In the genomic region with DNA sequence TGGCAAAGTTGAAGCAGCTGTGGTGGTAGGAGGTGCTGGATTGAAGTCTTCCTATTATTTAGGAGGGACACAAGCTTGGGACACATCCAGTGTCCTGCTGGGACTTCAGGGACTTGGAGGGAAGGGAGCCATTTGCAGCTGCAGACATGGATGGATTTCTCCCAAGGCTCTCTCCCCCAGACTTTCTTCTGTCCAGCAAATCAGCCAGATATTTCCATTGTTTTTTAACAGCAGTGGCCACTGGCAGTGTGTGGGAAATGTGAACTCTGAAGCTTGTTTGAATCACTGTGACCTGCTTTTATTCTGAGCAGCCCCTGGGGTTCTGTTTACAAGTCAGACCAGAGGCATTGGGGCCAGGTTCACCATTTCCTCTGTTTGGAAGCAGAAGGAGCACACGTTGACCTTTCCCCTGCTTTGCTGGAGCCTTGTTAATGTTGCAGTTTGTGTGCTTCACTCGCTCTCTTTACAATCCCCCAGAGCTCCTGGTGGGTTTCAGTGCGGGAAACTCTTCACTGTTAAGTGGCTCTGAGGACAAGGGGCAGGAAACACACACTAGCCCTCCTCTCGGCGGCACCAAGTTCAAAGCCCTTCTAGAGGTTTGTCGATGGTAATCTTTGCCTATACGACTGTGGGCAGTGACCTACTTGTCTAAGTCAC, we compare ENCODE assay signal across 12 mouse cellular contexts.
A peak's percentile ranks its signal among the peaks of the same experiment; 100 is the strongest.
DNase-seq lines count a peak whose midpoint lies in the region; ATAC-seq lines count a peak whose summit lies in the region.
"Had no signal": no experiment of that assay in that cellular context is flagged by ENCODE, and none has a peak within 500 bp of the region (broad histone marks: within the 10 kb centered on the region; RNA-seq: fewer than 3 reads in every experiment).

No protein-coding gene starts in this region.

- H3K4me1 ChIP-seq in kidney, embryonic 15.5 days: peaks cover 19% of the 10 kb centered on the region
- peaks cover 20% of the 10 kb centered on the region; the same call in 1 of the 2 replicates for H3K4me1 ChIP-seq in brown adipose tissue, adult 24 weeks (ENCODE audit: control insufficient read depth, insufficient read depth, insufficient read length, low read length)
- peaks cover 8% of the 10 kb centered on the region for H3K4me1 ChIP-seq in midbrain, embryonic 10.5 days
- H3K4me1 ChIP-seq: embryonic facial prominence, embryonic 12.5 days had no signal

- no peak for DNase-seq in kidney, postnatal 25 days
- DNase-seq in gastrocnemius, adult 8-10 months (ENCODE audit: low spot score in 2 of 2): peak; percentile 50 to 58
- peak; percentile 11 for DNase-seq in kidney, postnatal 14 days
- no peak for DNase-seq in cerebellum, adult 8-10 months
- DNase-seq in layer of hippocampus, postnatal 10 days (ENCODE audit: low spot score in 2 of 2): no peak
- no peak for DNase-seq in midbrain, embryonic 10.5 days (ENCODE audit: low spot score)
- DNase-seq: lung, postnatal 36 days; thymus, adult 2 months had no signal

- H3K27ac ChIP-seq in kidney, embryonic 15.5 days: peak overlapping the region; percentile 33; the same call in 1 of the 2 replicates
- H3K27ac ChIP-seq in brown adipose tissue, adult 24 weeks (replicated peaks; ENCODE audit: low read depth, low read length): peak overlapping the region; percentile 75
- no peak overlapping the region for H3K27ac ChIP-seq in midbrain, embryonic 10.5 days (replicated peaks)
- H3K27ac ChIP-seq: embryonic facial prominence, embryonic 12.5 days; hindbrain, embryonic 15.5 days had no signal

- no peaks in the 10 kb centered on the region for H3K9me3 ChIP-seq in kidney, embryonic 15.5 days (replicated peaks)
- no peaks in the 10 kb centered on the region for H3K9me3 ChIP-seq in midbrain, embryonic 10.5 days (replicated peaks)
- H3K9me3 ChIP-seq: embryonic facial prominence, embryonic 12.5 days; hindbrain, embryonic 15.5 days had no signal

- no peak overlapping the region for H3K4me2 ChIP-seq in kidney, embryonic 15.5 days
- H3K4me2 ChIP-seq: embryonic facial prominence, embryonic 12.5 days; hindbrain, embryonic 15.5 days had no signal

- no peak overlapping the region for H3K4me3 ChIP-seq in kidney, embryonic 15.5 days (replicated peaks)
- H3K4me3 ChIP-seq in brown adipose tissue, adult 24 weeks (ENCODE audit: insufficient read depth, low read depth, low read length): no peak overlapping the region
- H3K4me3 ChIP-seq in midbrain, embryonic 10.5 days: no peak overlapping the region
- H3K4me3 ChIP-seq: embryonic facial prominence, embryonic 12.5 days; hindbrain, embryonic 15.5 days had no signal

- no peaks in the 10 kb centered on the region for H3K36me3 ChIP-seq in kidney, embryonic 15.5 days
- H3K36me3 ChIP-seq in midbrain, embryonic 10.5 days: no peaks in the 10 kb centered on the region
- H3K36me3 ChIP-seq: embryonic facial prominence, embryonic 12.5 days; hindbrain, embryonic 15.5 days had no signal

- no peak for ATAC-seq in kidney, embryonic 15.5 days (replicated peaks; ENCODE audit: low FRiP score)

- H3K27me3 ChIP-seq in kidney, embryonic 15.5 days: no peaks in the 10 kb centered on the region
- no peaks in the 10 kb centered on the region for H3K27me3 ChIP-seq in midbrain, embryonic 10.5 days (ENCODE audit: low read depth, poor library complexity, severe bottlenecking)
- H3K27me3 ChIP-seq: embryonic facial prominence, embryonic 12.5 days; hindbrain, embryonic 15.5 days had no signal

- 35% methylated on average over 7 of the region's 7 CpGs for WGBS in kidney, embryonic 15.5 days
- WGBS in midbrain, embryonic 10.5 days: 46% methylated on average over 7 of the region's 7 CpGs

- H3K9ac ChIP-seq in kidney, embryonic 15.5 days: no peak overlapping the region
- H3K9ac ChIP-seq: embryonic facial prominence, embryonic 12.5 days; hindbrain, embryonic 15.5 days had no signal

Comparison
In these comparisons a context has a peak if more than half of its experiments do, and no peak if none do; other contexts are left out.
1. DNase-seq: peak in gastrocnemius, adult 8-10 months (2 of 2) and kidney, postnatal 14 days (single experiment); none in kidney, postnatal 25 days (0 of 2), cerebellum, adult 8-10 months (single experiment), layer of hippocampus, postnatal 10 days (0 of 2) and midbrain, embryonic 10.5 days (single experiment).